ENCODE assay signal across 12 mouse cellular contexts in genomic region chr10:12615723-12616122, GRCm38 (mm10).
DNase-seq lines count a peak whose midpoint lies in the region; ATAC-seq and TF ChIP-seq lines count a peak whose summit lies in the region.
"Had no signal": no experiment of that assay in that cellular context is flagged by ENCODE, and none has a peak within 500 bp of the region (broad histone marks: within the 10 kb centered on the region; RNA-seq: fewer than 3 reads in every experiment).

No protein-coding gene starts in this region.

- peak; percentile 61 for TF ChIP-seq CTCF in kidney, postnatal 0 days (IDR thresholded peaks at IDR 0.05; ENCODE audit: low read depth)
- TF ChIP-seq CTCF in brain, embryonic 14.5 days (IDR thresholded peaks at IDR 0.05; ENCODE audit: borderline replicate concordance, extremely low read depth, insufficient read depth, insufficient read length): peak; percentile 24; the same call in 1 of the 2 replicates

- no peak for ATAC-seq in kidney, postnatal 0 days (replicated peaks; ENCODE audit: low FRiP score, low read depth)
- ATAC-seq in kidney, embryonic 15.5 days (replicated peaks; ENCODE audit: low FRiP score): no peak
- no peak for ATAC-seq in liver, embryonic 12.5 days

- no peak for TF ChIP-seq POLR2A in brain, embryonic 14.5 days (IDR thresholded peaks at IDR 0.05; ENCODE audit: borderline replicate concordance, extremely low read depth, insufficient read depth, insufficient read length, poor library complexity, severe bottlenecking)

- in situ Hi-C loops in ES-E14 (cut with MboI; ENCODE audit: low sequenced_read_pairs in 2 of 2, unreplicated experiment in 2 of 2): no loop called here

- H3K27ac ChIP-seq in kidney, postnatal 0 days: no peak overlapping the region
- H3K27ac ChIP-seq in kidney, embryonic 15.5 days: no peak overlapping the region
- H3K27ac ChIP-seq in ES-E14 (ENCODE audit: insufficient read depth, low read depth, low read length, poor library complexity, severe bottlenecking): no peak overlapping the region; the same call in 1 of the 2 replicates
- no peak overlapping the region for H3K27ac ChIP-seq in liver, embryonic 12.5 days
- H3K27ac ChIP-seq: embryonic facial prominence, embryonic 13.5 days; heart, embryonic 13.5 days had no signal

- no peaks in the 10 kb centered on the region for H3K36me3 ChIP-seq in kidney, postnatal 0 days (ENCODE audit: insufficient read depth, low read length)
- 0 out of 2 replicates have a peak, but pooled peaks cover 3% of the 10 kb centered on the region for H3K36me3 ChIP-seq in kidney, embryonic 15.5 days
- H3K36me3 ChIP-seq in ES-E14 (ENCODE audit: control insufficient read depth, insufficient read depth, low read length, poor library complexity, severe bottlenecking): no peaks in the 10 kb centered on the region
- no peaks in the 10 kb centered on the region for H3K36me3 ChIP-seq in liver, embryonic 12.5 days
- H3K36me3 ChIP-seq: embryonic facial prominence, embryonic 13.5 days; heart, embryonic 13.5 days had no signal

- no peaks in the 10 kb centered on the region for H3K4me1 ChIP-seq in kidney, postnatal 0 days (replicated peaks; ENCODE audit: insufficient read depth, low read length)
- H3K4me1 ChIP-seq in kidney, embryonic 15.5 days: peaks cover 10% of the 10 kb centered on the region; the same call in 1 of the 2 replicates
- peaks cover 5 to 6% of the 10 kb centered on the region in 2 experiments; a peak in 2 of 4 replicates for H3K4me1 ChIP-seq in ES-E14 (ENCODE audit: control insufficient read depth in 2 of 2, insufficient read depth in 2 of 2, low read length in 2 of 2, poor library complexity in 1 of 2)
- H3K4me1 ChIP-seq in liver, embryonic 12.5 days: no peaks in the 10 kb centered on the region

- no peak overlapping the region for H3K4me3 ChIP-seq in kidney, postnatal 0 days (replicated peaks; ENCODE audit: low read depth, low read length)
- H3K4me3 ChIP-seq in kidney, embryonic 15.5 days (replicated peaks): no peak overlapping the region
- H3K4me3 ChIP-seq in ES-E14 (ENCODE audit: insufficient read depth in 1 of 2, low read depth in 1 of 2, low read length in 2 of 2, poor library complexity in 1 of 2, severe bottlenecking in 1 of 2): no peak overlapping the region
- H3K4me3 ChIP-seq in liver, embryonic 12.5 days: no peak overlapping the region

- no peak overlapping the region for H3K4me2 ChIP-seq in kidney, postnatal 0 days (ENCODE audit: low read length)
- H3K4me2 ChIP-seq in kidney, embryonic 15.5 days: no peak overlapping the region
- H3K4me2 ChIP-seq in liver, embryonic 12.5 days: no peak overlapping the region

- no peak overlapping the region for H3K9ac ChIP-seq in kidney, postnatal 0 days (ENCODE audit: low read depth, low read length)
- H3K9ac ChIP-seq in kidney, embryonic 15.5 days: no peak overlapping the region
- H3K9ac ChIP-seq in ES-E14 (ENCODE audit: insufficient read depth, low read depth, low read length, poor library complexity, severe bottlenecking): no peak overlapping the region
- no peak overlapping the region for H3K9ac ChIP-seq in liver, embryonic 12.5 days

- no peaks in the 10 kb centered on the region for H3K27me3 ChIP-seq in kidney, postnatal 0 days (ENCODE audit: insufficient read depth, low read length)
- H3K27me3 ChIP-seq in kidney, embryonic 15.5 days: no peaks in the 10 kb centered on the region
- no peaks in the 10 kb centered on the region for H3K27me3 ChIP-seq in liver, embryonic 12.5 days (replicated peaks)
- H3K27me3 ChIP-seq: embryonic facial prominence, embryonic 13.5 days; heart, embryonic 13.5 days had no signal

- H3K9me3 ChIP-seq in kidney, postnatal 0 days (replicated peaks; ENCODE audit: low read length): no peaks in the 10 kb centered on the region
- H3K9me3 ChIP-seq in kidney, embryonic 15.5 days (replicated peaks): no peaks in the 10 kb centered on the region
- H3K9me3 ChIP-seq in ES-E14 (ENCODE audit: control insufficient read depth, insufficient read depth, low read depth, low read length): no peaks in the 10 kb centered on the region
- H3K9me3 ChIP-seq in liver, embryonic 12.5 days (replicated peaks): no peaks in the 10 kb centered on the region
- H3K9me3 ChIP-seq: embryonic facial prominence, embryonic 13.5 days; heart, embryonic 13.5 days had no signal

- DNase-seq in kidney, postnatal 0 days (ENCODE audit: low spot score): peak; percentile 29
- no peak for DNase-seq in ES-E14 (ENCODE audit: low read depth, low spot score)
- DNase-seq in brain, embryonic 14.5 days (ENCODE audit: low read depth): peak; percentile 52
- DNase-seq in naive thymus-derived CD4-positive, alpha-beta T cell, adult 2 months (ENCODE audit: low read depth): peak; percentile 12
- no peak for DNase-seq in thymus, postnatal 0 days (ENCODE audit: low spot score)
- DNase-seq: adrenal gland, adult 8-10 months; lung, postnatal 10 days; thymus, adult 18-20 months had no signal

- WGBS in kidney, postnatal 0 days: 63% methylated on average over 3 of the region's 3 CpGs
- 52% methylated on average over 3 of the region's 3 CpGs for WGBS in kidney, embryonic 15.5 days
- 50% methylated on average over 3 of the region's 3 CpGs for WGBS in liver, embryonic 12.5 days (ENCODE audit: insufficient replicate concordance)

TF ChIP-seq in ES-E14, 5 proteins besides CTCF, POLR2A, EP300 and RAD21:
- TF ChIP-seq MAFK (IDR thresholded peaks at IDR 0.05; ENCODE audit: insufficient read depth, low read depth, low read length): no peak
- 0 out of 2 replicates have a peak, but pooled peaks have one; percentile 42 for TF ChIP-seq ZC3H11A (IDR thresholded peaks at IDR 0.05; ENCODE audit: borderline replicate concordance, low read depth, low read length)
- TF ChIP-seq CHD2 (IDR thresholded peaks at IDR 0.05; ENCODE audit: low read depth, low read length): no peak
- TF ChIP-seq ZNF384 (IDR thresholded peaks at IDR 0.05; ENCODE audit: low read depth, low read length): no peak
- no peak for TF ChIP-seq HCFC1 (IDR thresholded peaks at IDR 0.05; ENCODE audit: borderline replicate concordance, insufficient read depth, low read length)
TF ChIP-seq in ES-E14: peak in this region for 1.

Comparison
In these comparisons a context has a peak if more than half of its experiments do, and no peak if none do; other contexts are left out.
1. DNase-seq: peak in kidney, postnatal 0 days (single experiment), brain, embryonic 14.5 days (single experiment) and naive thymus-derived CD4-positive, alpha-beta T cell, adult 2 months (single experiment); none in ES-E14 (single experiment) and thymus, postnatal 0 days (single experiment).